Mouse (Mus musculus): ENCODE measurements around the gene Gabpb2. TPM values are rescaled to one million over a fixed set of nuclear protein-coding genes. Genes with fewer than 3 reads are reported as not detected.
A peak's percentile ranks its signal among the peaks of the same experiment; 100 is the strongest.

Gabpb2 gene
- polyA plus RNA-seq (2014; fragmentation: Nextera tagmentation; extraction: Ambion mirVana), result 4.0 and 4.3 TPM in 2 replicates

- peak within 1 kb of the TSS; percentile 71 for H3K4me3 ChIP-seq (ENCODE audit: low read depth, low read length)
- peaks cover 44% of the 10 kb centered on the region for H3K36me3 ChIP-seq (ENCODE audit: control insufficient read depth, insufficient read depth, low read length)
- DNase-seq (ENCODE audit: low spot score), result peak; percentile 95
These were observed at the start of gene Gabpb2 for GRCm38 (mm10) chr3:95217255-95218134. Gene Gabpb2, minus strand, starts transcription at chr3:95217916.

GRCm38 (mm10) chr3:95266052-95266451 lies 48.3 kb upstream of the Gabpb2 start:
- 95% methylated on average over 3 of the region's 3 CpGs for WGBS
- DNase-seq (ENCODE audit: low spot score) (no peak), ATAC-seq (no peak)
- no peak overlapping the region for H3K9ac ChIP-seq (ENCODE audit: low read length)
- H3K36me3 ChIP-seq (ENCODE audit: control insufficient read depth, insufficient read depth, low read length), result peaks cover 67% of the 10 kb centered on the region
- H3K27me3 ChIP-seq (replicated peaks; ENCODE audit: control insufficient read depth, insufficient read depth, low read length), result no peaks in the 10 kb centered on the region
- no peaks in the 10 kb centered on the region for H3K9me3 ChIP-seq (replicated peaks; ENCODE audit: control insufficient read depth, low read length)
- no peak overlapping the region for H3K27ac ChIP-seq (ENCODE audit: low read depth, low read length)
- no peak overlapping the region for H3K4me3 ChIP-seq (ENCODE audit: low read depth, low read length)
- H3K4me2 ChIP-seq (ENCODE audit: low read length), result no peak overlapping the region
- H3K4me1 ChIP-seq (ENCODE audit: control insufficient read depth, insufficient read depth, low read length), result no peaks in the 10 kb centered on the region

More at GRCm38 (mm10) chr3:95217255-95218134, at the start of gene Gabpb2:
- peak within 1 kb of the TSS; percentile 91 for H3K9ac ChIP-seq (ENCODE audit: low read length)
- no peaks in the 10 kb centered on the region for H3K27me3 ChIP-seq (replicated peaks; ENCODE audit: control insufficient read depth, insufficient read depth, low read length)
- no peaks in the 10 kb centered on the region for H3K9me3 ChIP-seq (replicated peaks; ENCODE audit: control insufficient read depth, low read length)
- WGBS, result under 1% methylated on average over 56 of the region's 56 CpGs
- peaks cover 5% of the 10 kb centered on the region; the same call in 1 of the 2 replicates for H3K4me1 ChIP-seq (ENCODE audit: control insufficient read depth, insufficient read depth, low read length)
- H3K4me2 ChIP-seq (ENCODE audit: low read length), result peak within 1 kb of the TSS; percentile 41
- peak within 1 kb of the TSS; percentile 94 for H3K27ac ChIP-seq (ENCODE audit: low read depth, low read length)
- ATAC-seq, result peak; percentile 88

GRCm38 (mm10) chr3:95264724-95265123 lies 47.0 kb upstream of the Gabpb2 start:
- no peak for ATAC-seq
- no peaks in the 10 kb centered on the region for H3K4me1 ChIP-seq (ENCODE audit: control insufficient read depth, insufficient read depth, low read length)
- H3K9ac ChIP-seq (ENCODE audit: low read length), result no peak overlapping the region
- H3K36me3 ChIP-seq (ENCODE audit: control insufficient read depth, insufficient read depth, low read length), result peaks cover 79% of the 10 kb centered on the region
- DNase-seq (ENCODE audit: low spot score), result no peak
- 84% methylated on average over 1 of the region's 1 CpGs for WGBS
- no peak overlapping the region for H3K4me2 ChIP-seq (ENCODE audit: low read length)
- no peak overlapping the region for H3K27ac ChIP-seq (ENCODE audit: low read depth, low read length)
- no peak overlapping the region for H3K4me3 ChIP-seq (ENCODE audit: low read depth, low read length)
- no peaks in the 10 kb centered on the region for H3K9me3 ChIP-seq (replicated peaks; ENCODE audit: control insufficient read depth, low read length)
- no peaks in the 10 kb centered on the region for H3K27me3 ChIP-seq (replicated peaks; ENCODE audit: control insufficient read depth, insufficient read depth, low read length)

GRCm38 (mm10) chr3:95263089-95263739 lies 45.5 kb upstream of the Gabpb2 start:
- whole genome bisulfite sequencing, result 54% methylated on average over 11 of the region's 11 CpGs
- peak; percentile 51 for DNase-seq (ENCODE audit: low spot score)
- no peaks in the 10 kb centered on the region for H3K9me3 ChIP-seq (replicated peaks; ENCODE audit: control insufficient read depth, low read length)
- no peak overlapping the region for H3K9ac ChIP-seq (ENCODE audit: low read length)
- H3K27me3 ChIP-seq (replicated peaks; ENCODE audit: control insufficient read depth, insufficient read depth, low read length), result no peaks in the 10 kb centered on the region
- peak; percentile 52; the same call in 1 of the 2 replicates for ATAC-seq
- H3K36me3 ChIP-seq (ENCODE audit: control insufficient read depth, insufficient read depth, low read length), result peaks cover 86% of the 10 kb centered on the region
- no peaks in the 10 kb centered on the region for H3K4me1 ChIP-seq (ENCODE audit: control insufficient read depth, insufficient read depth, low read length)
- no peak overlapping the region for H3K4me3 ChIP-seq (ENCODE audit: low read depth, low read length)
- H3K27ac ChIP-seq (ENCODE audit: low read depth, low read length), result no peak overlapping the region
- H3K4me2 ChIP-seq (ENCODE audit: low read length), result no peak overlapping the region

GRCm38 (mm10) chr3:95261975-95262374 lies 44.3 kb upstream of the Gabpb2 start:
- no peaks in the 10 kb centered on the region for H3K27me3 ChIP-seq (replicated peaks; ENCODE audit: control insufficient read depth, insufficient read depth, low read length)
- H3K4me1 ChIP-seq (ENCODE audit: control insufficient read depth, insufficient read depth, low read length), result no peaks in the 10 kb centered on the region
- H3K4me2 ChIP-seq (ENCODE audit: low read length), result no peak overlapping the region
- no peak overlapping the region for H3K9ac ChIP-seq (ENCODE audit: low read length)
- no peak overlapping the region for H3K4me3 ChIP-seq (ENCODE audit: low read depth, low read length)
- no peak overlapping the region for H3K27ac ChIP-seq (ENCODE audit: low read depth, low read length)
- 98% methylated on average over 4 of the region's 4 CpGs for WGBS
- DNase-seq (ENCODE audit: low spot score) (no peak), ATAC-seq (no peak)
- H3K36me3 ChIP-seq (ENCODE audit: control insufficient read depth, insufficient read depth, low read length), result peaks cover 85% of the 10 kb centered on the region
- H3K9me3 ChIP-seq (replicated peaks; ENCODE audit: control insufficient read depth, low read length), result no peaks in the 10 kb centered on the region

GRCm38 (mm10) chr3:95256931-95257330 lies 39.2 kb upstream of the Gabpb2 start:
- Histone ChIP-seq H3K27ac (ENCODE audit: low read depth, low read length) (no peak overlapping the region), H3K4me3 (ENCODE audit: low read depth, low read length) (no peak overlapping the region), H3K27me3 (replicated peaks; ENCODE audit: control insufficient read depth, insufficient read depth, low read length) (no peaks in the 10 kb centered on the region), H3K4me1 (ENCODE audit: control insufficient read depth, insufficient read depth, low read length) (no peaks in the 10 kb centered on the region), H3K4me2 (ENCODE audit: low read length) (no peak overlapping the region), H3K9me3 (replicated peaks; ENCODE audit: control insufficient read depth, low read length) (no peaks in the 10 kb centered on the region), H3K36me3 (ENCODE audit: control insufficient read depth, insufficient read depth, low read length) (peaks cover 78% of the 10 kb centered on the region), H3K9ac (ENCODE audit: low read length) (no peak overlapping the region)
- WGBS, result 86% methylated on average over 5 of the region's 5 CpGs
- no peak for DNase-seq (ENCODE audit: low spot score)
- no peak for ATAC-seq

GRCm38 (mm10) chr3:95250783-95251424 lies 33.2 kb upstream of the Gabpb2 start, which contains the start of gene Bnipl:
Gene Bnipl, minus strand, starts transcription at chr3:95251193.
- Histone ChIP-seq H3K27ac (ENCODE audit: low read depth, low read length) (no peak within 1 kb of the TSS), H3K36me3 (ENCODE audit: control insufficient read depth, insufficient read depth, low read length) (peaks cover 29% of the 10 kb centered on the region), H3K4me1 (ENCODE audit: control insufficient read depth, insufficient read depth, low read length) (no peaks in the 10 kb centered on the region), H3K4me3 (ENCODE audit: low read depth, low read length) (no peak within 1 kb of the TSS), H3K9ac (ENCODE audit: low read length) (no peak within 1 kb of the TSS), H3K4me2 (ENCODE audit: low read length) (no peak within 1 kb of the TSS), H3K27me3 (replicated peaks; ENCODE audit: control insufficient read depth, insufficient read depth, low read length) (no peaks in the 10 kb centered on the region), H3K9me3 (replicated peaks; ENCODE audit: control insufficient read depth, low read length) (no peaks in the 10 kb centered on the region)
- ATAC-seq, result no peak
- WGBS, result 61% methylated on average over 7 of the region's 7 CpGs
- DNase-seq (ENCODE audit: low spot score), result no peak

GRCm38 (mm10) chr3:95250361-95250760 lies 32.6 kb upstream of the Gabpb2 start:
- no peak overlapping the region for H3K4me3 ChIP-seq (ENCODE audit: low read depth, low read length)
- H3K9me3 ChIP-seq (replicated peaks; ENCODE audit: control insufficient read depth, low read length), result no peaks in the 10 kb centered on the region
- no peak overlapping the region for H3K27ac ChIP-seq (ENCODE audit: low read depth, low read length)
- H3K9ac ChIP-seq (ENCODE audit: low read length), result no peak overlapping the region
- peaks cover 25% of the 10 kb centered on the region for H3K36me3 ChIP-seq (ENCODE audit: control insufficient read depth, insufficient read depth, low read length)
- no peaks in the 10 kb centered on the region for H3K27me3 ChIP-seq (replicated peaks; ENCODE audit: control insufficient read depth, insufficient read depth, low read length)
- no peak for ATAC-seq
- H3K4me1 ChIP-seq (ENCODE audit: control insufficient read depth, insufficient read depth, low read length), result no peaks in the 10 kb centered on the region
- DNase-seq (ENCODE audit: low spot score), result no peak
- no peak overlapping the region for H3K4me2 ChIP-seq (ENCODE audit: low read length)
- WGBS, result 85% methylated on average over 5 of the region's 5 CpGs

Measured in forebrain, embryonic 14.5 days (tissue).